Mouse (Mus musculus) heart, embryonic 15.5 days (tissue): ENCODE data around the gene Hs6st1. TPM values are rescaled to one million over a fixed set of nuclear protein-coding genes. Genes with fewer than 3 reads are reported as not detected.

Source experiments
- microRNA-seq: library from miRNA; unstranded; fragments of <30 nt; microRNA quantifications from one replicate; pipeline ENCODE4, GENCODE M21; 2016
- polyA plus RNA-seq: library from polyadenylated mRNA; unstranded; fragments of >200 nt; fragmentation: Nextera tagmentation; extraction: Ambion mirVana; gene quantifications from 2 replicates; pipeline ENCODE4 v1.2.1, GENCODE M21; 2015

Gene Hs6st1
- polyA plus RNA-seq, 1 experiment from 2014 or later = 8.0 TPM

Small RNAs within 50 kb of the gene (microRNA-seq; reads per million reads assigned to microRNA genes)
- 1.3 reads per million for gene Mir6897

Other genes starting within 250 kb of the Hs6st1 start
- 26.7 and 40.0 TPM in 2 replicates for gene Uggt1, start 176.3 kb downstream of the Hs6st1 start, polyA plus RNA-seq
- 4.5 and 5.8 TPM in 2 replicates for gene Neurl3, start 206.3 kb downstream of the Hs6st1 start, polyA plus RNA-seq
- 13.1 and 19.4 TPM in 2 replicates for gene Arid5a, start 239.3 kb downstream of the Hs6st1 start, polyA plus RNA-seq